Mouse (Mus musculus) adrenal gland, postnatal 25 days (tissue): ENCODE measurements at regions not wholly inside any gene's neighbourhood (a gene's known extent, or its start where the extent isn't known, plus 50 kb on each side); places are given as distances from the start of the nearest gene placed in this dataset.

Source experiments
- DNase-seq: peaks from one replicate; pipeline ENCODE4 v3.0.0; 2021; ENCODE audit warnings: mixed read lengths

- DNase-seq: no peak
These were observed 73.6 kb downstream of the Sdc1 start for GRCm38 (mm10) chr12:8844748-8845147.

GRCm38 (mm10) chr12:8845443-8845842, 74.3 kb downstream of the Sdc1 start:
- DNase-seq: no peak

GRCm38 (mm10) chr12:8846425-8847226, 74.8 kb upstream of the Laptm4a start:
- DNase-seq: no peak

- DNase-seq: no peak
These were observed 74.1 kb upstream of the Laptm4a start for GRCm38 (mm10) chr12:8847227-8847857.

- DNase-seq: no peak
These were observed 73.5 kb upstream of the Laptm4a start for GRCm38 (mm10) chr12:8847858-8848383.

GRCm38 (mm10) chr12:8853858-8854257, 67.6 kb upstream of the Laptm4a start:
- DNase-seq: no peak

- DNase-seq: no peak
These were observed 67.1 kb upstream of the Laptm4a start for GRCm38 (mm10) chr12:8854401-8854800.

- DNase-seq: no peak
These were observed 66.3 kb upstream of the Laptm4a start for GRCm38 (mm10) chr12:8855119-8855518.

GRCm38 (mm10) chr12:8856051-8856543, 65.4 kb upstream of the Laptm4a start:
- no peak for DNase-seq

GRCm38 (mm10) chr12:8857308-8857707, 64.2 kb upstream of the Laptm4a start:
- no peak for DNase-seq

GRCm38 (mm10) chr12:8858748-8859147, 62.7 kb upstream of the Laptm4a start:
- DNase-seq: no peak

GRCm38 (mm10) chr12:8859588-8859987, 61.9 kb upstream of the Laptm4a start:
- no peak for DNase-seq

GRCm38 (mm10) chr12:8864830-8865229, 56.6 kb upstream of the Laptm4a start:
- no peak for DNase-seq

- no peak for DNase-seq
These were observed 56.2 kb upstream of the Laptm4a start for GRCm38 (mm10) chr12:8865250-8865649.

GRCm38 (mm10) chr12:8867104-8867503, 54.4 kb upstream of the Laptm4a start:
- DNase-seq: no peak

GRCm38 (mm10) chr12:8868690-8869089, 52.8 kb upstream of the Laptm4a start:
- DNase-seq: peak; percentile 37

GRCm38 (mm10) chr12:8869190-8869589, 52.3 kb upstream of the Laptm4a start:
- DNase-seq: no peak
